Mouse (Mus musculus) CH12.LX (cell line): Measurements from ENCODE around the gene Myo3b. TPM values are rescaled to one million over a fixed set of nuclear protein-coding genes. Genes with fewer than 3 reads are reported as not detected.

Experiments
- DNase-seq: peaks from one replicate; pipeline ENCODE4 v3.0.0-alpha.2; 2013; ENCODE audit errors: extremely low read depth
- H3K27ac ChIP-seq: 2 replicates; pipeline ENCODE4 v1.5.1; 2012; ENCODE audit warnings: low read depth, mild to moderate bottlenecking, control low read depth, moderate library complexity; ENCODE audit not compliant: insufficient read depth
- H3K27me3 ChIP-seq: replicated peaks from 2 replicates; pipeline ENCODE3; 2012; ENCODE audit warnings: inconsistent platforms
- H3K36me3 ChIP-seq, 2 experiments: replicated peaks in 1 of 2; 2 replicates each; pipeline versions ENCODE3 to v1.6.1; 2012; ENCODE audit warnings: inconsistent platforms in 1 of 2, low read length in 1 of 2, mild to moderate bottlenecking in 1 of 2, mixed read lengths in 1 of 2, moderate library complexity in 1 of 2; ENCODE audit not compliant: control insufficient read depth in 1 of 2, insufficient read depth in 1 of 2
- H3K4me1 ChIP-seq, 2 experiments: 2 replicates each; pipeline ENCODE4 v1.6.1; 2012; ENCODE audit warnings: inconsistent platforms in 1 of 2, moderate library complexity in 1 of 2; ENCODE audit not compliant: insufficient read depth in 2 of 2, control insufficient read depth in 1 of 2
- H3K4me2 ChIP-seq: 2 replicates; pipeline ENCODE4 v1.6.1; 2012; ENCODE audit warnings: low read depth, mild to moderate bottlenecking, control low read depth; ENCODE audit not compliant: poor library complexity, insufficient read depth, severe bottlenecking
- H3K4me3 ChIP-seq, 3 experiments: fragments of 150-350 bp in 1 of 3; sonication (generic) in 1 of 3; replicated peaks in 1 of 3; 2 replicates each; pipeline versions ENCODE3 to v1.5.1; 2011 to 2012; ENCODE audit warnings: low read depth in 2 of 3, low read length in 2 of 3, mild to moderate bottlenecking in 2 of 3, moderate library complexity in 2 of 3, control low read depth in 1 of 3, improper control_type of control experiment in 1 of 3, inconsistent platforms in 1 of 3, mixed read lengths in 1 of 3; ENCODE audit not compliant: poor library complexity in 1 of 3
- H3K79me2 ChIP-seq: replicated peaks from 2 replicates; pipeline ENCODE4 v1.6.1; 2012; ENCODE audit warnings: mild to moderate bottlenecking, moderate library complexity; ENCODE audit not compliant: control insufficient read depth, poor library complexity, insufficient read depth, severe bottlenecking; ENCODE audit errors: extremely low read depth
- H3K9ac ChIP-seq: 2 replicates; pipeline ENCODE4 v1.6.1; 2012; ENCODE audit warnings: low read depth, mild to moderate bottlenecking, control low read depth, moderate library complexity; ENCODE audit not compliant: insufficient read depth
- H3K9me3 ChIP-seq: replicated peaks from 2 replicates; pipeline ENCODE3; 2012; ENCODE audit warnings: low read length, inconsistent platforms, mixed read lengths
- CHD2 ChIP-seq: IDR thresholded peaks from 2 replicates; pipeline ENCODE4 v1.6.1; 2011; ENCODE audit warnings: low read length, improper control_type of control experiment
- EP300 ChIP-seq: IDR thresholded peaks from 2 replicates; pipeline ENCODE4 v1.6.1; 2011; ENCODE audit warnings: low read length, improper control_type of control experiment
- ETS1 ChIP-seq: conservative IDR thresholded peaks from 2 replicates; pipeline ENCODE4 v1.6.1; 2012; ENCODE audit warnings: low read depth, mild to moderate bottlenecking, inconsistent platforms, low read length, improper control_type of control experiment, moderate library complexity
- GABPA ChIP-seq: IDR thresholded peaks from 2 replicates; pipeline ENCODE4 v1.6.1; 2012; ENCODE audit warnings: low read depth, low read length, improper control_type of control experiment, inconsistent platforms; ENCODE audit not compliant: insufficient replicate concordance
- HCFC1 ChIP-seq: IDR thresholded peaks from 2 replicates; pipeline ENCODE4 v1.6.1; 2012; ENCODE audit warnings: low read depth, mild to moderate bottlenecking, inconsistent platforms, low read length, improper control_type of control experiment
- JUN ChIP-seq: IDR thresholded peaks from 2 replicates; pipeline ENCODE4 v1.6.1; 2011; ENCODE audit warnings: low read depth, mild to moderate bottlenecking, low read length, improper control_type of control experiment, moderate library complexity; ENCODE audit not compliant: insufficient read depth
- JUND ChIP-seq: conservative IDR thresholded peaks from 2 replicates; pipeline ENCODE4 v1.6.1; 2011; ENCODE audit warnings: low read depth, low read length, improper control_type of control experiment
- KAT2A ChIP-seq: IDR thresholded peaks from 2 replicates; pipeline ENCODE4 v1.6.1; 2012; ENCODE audit warnings: low read length, improper control_type of control experiment, inconsistent platforms; ENCODE audit not compliant: insufficient replicate concordance
- MAFK ChIP-seq: IDR thresholded peaks from 2 replicates; pipeline ENCODE4 v1.6.1; 2011; ENCODE audit warnings: low read length, improper control_type of control experiment; ENCODE audit not compliant: insufficient replicate concordance
- MAX ChIP-seq: IDR thresholded peaks from 2 replicates; pipeline ENCODE4 v1.6.1; 2011; ENCODE audit warnings: low read length, improper control_type of control experiment
- MEF2A ChIP-seq: IDR thresholded peaks from 2 replicates; pipeline ENCODE4 v1.6.1; 2014; ENCODE audit warnings: low read depth, mild to moderate bottlenecking, inconsistent platforms, low read length, improper control_type of control experiment, borderline replicate concordance
- MYC ChIP-seq: IDR thresholded peaks from 2 replicates; pipeline ENCODE4 v1.6.1; 2011; ENCODE audit warnings: low read depth, mild to moderate bottlenecking, improper control_type of control experiment, low read length
- NELFE ChIP-seq: IDR thresholded peaks from 2 replicates; pipeline ENCODE4 v1.6.1; 2011; ENCODE audit warnings: low read depth, low read length, improper control_type of control experiment
- PAX5 ChIP-seq: IDR thresholded peaks from 2 replicates; pipeline ENCODE4 v1.6.1; 2012; ENCODE audit warnings: low read length, inconsistent platforms, mixed read lengths
- RAD21 ChIP-seq: IDR thresholded peaks from 2 replicates; pipeline ENCODE4 v1.6.1; 2011; ENCODE audit warnings: low read depth, mild to moderate bottlenecking, low read length, improper control_type of control experiment, moderate library complexity
- SIN3A ChIP-seq: IDR thresholded peaks from 2 replicates; pipeline ENCODE4 v1.6.1; 2012; ENCODE audit warnings: low read length, improper control_type of control experiment, inconsistent platforms
- TCF12 ChIP-seq: IDR thresholded peaks from 2 replicates; pipeline ENCODE4 v1.6.1; 2014; ENCODE audit warnings: low read depth, mild to moderate bottlenecking, inconsistent platforms, low read length, improper control_type of control experiment
- UBTF ChIP-seq: IDR thresholded peaks from 2 replicates; pipeline ENCODE4 v1.6.1; 2012; ENCODE audit warnings: low read depth, mild to moderate bottlenecking, inconsistent platforms, low read length, improper control_type of control experiment, moderate library complexity
- USF1 ChIP-seq: IDR thresholded peaks from 2 replicates; pipeline ENCODE4 v1.6.1; 2014; ENCODE audit warnings: low read depth, mild to moderate bottlenecking, inconsistent platforms, low read length, improper control_type of control experiment
- USF2 ChIP-seq: conservative IDR thresholded peaks from 2 replicates; pipeline ENCODE4 v1.6.1; 2011; ENCODE audit warnings: low read depth, low read length, improper control_type of control experiment
- ZC3H11A ChIP-seq: IDR thresholded peaks from 2 replicates; pipeline ENCODE4 v1.6.1; 2012; ENCODE audit warnings: low read depth, mild to moderate bottlenecking, inconsistent platforms, low read length, improper control_type of control experiment
- ZKSCAN1 ChIP-seq: IDR thresholded peaks from 2 replicates; pipeline ENCODE4 v1.6.1; 2012; ENCODE audit warnings: low read depth, inconsistent platforms, low read length, improper control_type of control experiment, borderline replicate concordance
- dilution Hi-C: fragments of 300-500 bp; cut with MboI; formaldehyde crosslinking; loops from 2 replicates; pipeline ENCODE4 v1.14.3; 2020; ENCODE audit warnings: low sequenced_read_pairs; ENCODE audit not compliant: extremely low pct_unique_long_range_greater_than_20kb, extremely low pct_ligation_motif_present
- in situ Hi-C: fragments of 300-500 bp; cut with MboI; formaldehyde crosslinking; loops from 3 replicates; pipeline ENCODE4 v1.14.3; 2019; ENCODE audit warnings: low sequenced_read_pairs, low pct_ligation_motif_present, low pct_unique_long_range_greater_than_20kb, mixed read lengths
- polyA plus RNA-seq: library from polyadenylated mRNA; unstranded; fragments of >175 nt; gene quantifications from 2 replicates; pipeline ENCODE4 v1.2.1, GENCODE M21; 2012; ENCODE audit warnings: low read depth; ENCODE audit not compliant: insufficient read length
- total RNA-seq, 2 experiments: library from RNA; depleted of rRNA; stranded (reverse); fragments of 300-350 nt in 1 of 2; fragments of >200 nt in 1 of 2; gene quantifications; 2 replicates each; pipeline ENCODE4 v1.2.3; 2012 to 2014

Gene Myo3b
- total and polyA plus RNA-seq, 3 experiments: 0.63 to 0.76 (median 0.64) TPM

DNA sequence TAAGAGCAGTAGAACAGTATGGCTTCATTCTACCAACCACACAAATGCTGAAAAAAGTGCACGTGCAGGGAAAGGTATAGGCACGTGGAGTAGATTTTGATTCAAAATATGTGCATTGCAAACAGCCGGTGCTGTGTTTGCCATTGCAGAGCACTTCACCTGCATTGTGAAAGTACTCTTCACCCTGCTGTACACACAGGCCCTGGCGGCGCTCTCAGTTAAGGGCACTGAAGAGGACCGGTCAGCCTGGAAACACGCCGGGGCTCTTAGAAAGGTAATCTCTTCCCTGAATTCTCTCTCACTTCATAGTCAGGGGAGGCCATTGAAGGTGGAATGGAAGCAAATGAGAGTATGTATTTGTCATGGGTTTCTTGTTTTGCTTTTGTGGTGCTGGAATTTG is 26.0 kb upstream of the Myo3b start:
- dilution Hi-C loops (no loop called here), in situ Hi-C loops (no loop called here)
- no peak for DNase-seq
- TF ChIP-seq UBTF: no peak
- no peak for TF ChIP-seq RAD21
- TF ChIP-seq ETS1: no peak
- no peak for TF ChIP-seq PAX5
- no peak for TF ChIP-seq JUN
- no peak for TF ChIP-seq TCF12
- no peak for TF ChIP-seq USF2
- TF ChIP-seq USF1: no peak
- no peak overlapping the region for H3K4me3 ChIP-seq
- H3K27ac ChIP-seq: no peak overlapping the region
- H3K4me1 ChIP-seq: no peaks in the 10 kb centered on the region
- no peaks in the 10 kb centered on the region for H3K27me3 ChIP-seq
- H3K9ac ChIP-seq: no peak overlapping the region
- H3K36me3 ChIP-seq: peaks cover 24 to 50% of the 10 kb centered on the region in 2 experiments
- H3K4me2 ChIP-seq: no peak overlapping the region
- H3K9me3 ChIP-seq: no peaks in the 10 kb centered on the region
- H3K79me2 ChIP-seq: no peaks in the 10 kb centered on the region

DNA sequence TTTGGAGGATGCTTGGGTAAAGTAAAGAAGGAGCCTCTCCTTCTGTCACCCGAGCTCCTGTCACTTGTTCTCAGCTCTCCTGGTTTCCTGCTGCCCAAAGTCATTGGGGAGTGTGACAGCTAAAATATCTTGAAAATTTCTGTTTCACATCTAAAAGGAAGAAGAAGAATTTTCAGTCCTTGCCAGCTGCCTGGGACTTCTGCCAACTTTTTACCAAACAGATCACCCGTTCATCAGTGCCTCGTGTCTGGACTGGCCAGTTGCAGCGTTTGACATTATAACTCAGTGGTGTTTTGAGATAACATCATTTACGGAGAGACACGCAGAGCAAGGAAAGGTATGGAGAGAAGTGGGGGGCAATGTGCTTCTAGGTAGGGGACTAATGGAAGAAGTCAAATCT is 20.7 kb upstream of the Myo3b start:
- H3K4me2 ChIP-seq: no peak overlapping the region
- no peaks in the 10 kb centered on the region for H3K27me3 ChIP-seq
- H3K9me3 ChIP-seq: no peaks in the 10 kb centered on the region
- peaks cover 36 to 68% of the 10 kb centered on the region in 2 experiments for H3K36me3 ChIP-seq
- in situ Hi-C loops: no loop called here
- no peak overlapping the region for H3K27ac ChIP-seq
- H3K9ac ChIP-seq: no peak overlapping the region
- peaks cover 0 to 7% of the 10 kb centered on the region in 2 experiments; a peak in 1 of 4 replicates for H3K4me1 ChIP-seq
- no peaks in the 10 kb centered on the region for H3K79me2 ChIP-seq
- no peak overlapping the region for H3K4me3 ChIP-seq
- TF ChIP-seq HCFC1: no peak
- no peak for TF ChIP-seq NELFE
- TF ChIP-seq EP300: no peak
- TF ChIP-seq MAFK: no peak
- TF ChIP-seq MAX: no peak
- TF ChIP-seq RAD21: no peak
- dilution Hi-C loops: no loop called here
- DNase-seq: no peak

DNA sequence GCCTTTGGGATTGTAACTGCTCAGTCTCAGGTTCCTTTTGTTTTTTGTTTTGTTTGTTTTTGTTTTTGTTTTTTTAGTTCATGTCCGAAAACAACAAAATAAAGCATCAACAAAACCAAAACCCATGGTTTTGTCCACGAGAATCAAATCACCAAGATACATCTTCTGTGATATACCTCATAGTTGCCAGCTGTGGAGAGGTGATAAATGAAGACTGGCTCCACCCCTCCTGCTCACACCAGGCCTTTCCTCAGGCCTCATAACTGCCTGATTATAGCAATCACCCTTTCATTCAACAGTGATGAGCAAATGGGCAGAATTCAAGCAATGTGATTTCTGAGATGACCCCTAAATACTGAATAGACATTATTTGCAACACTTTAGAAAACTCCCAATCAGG is 14.5 kb upstream of the Myo3b start:
- Histone ChIP-seq H3K27ac (no peak overlapping the region), H3K4me3 (no peak overlapping the region), H3K4me1 (peaks cover 0 to 7% of the 10 kb centered on the region in 2 experiments; a peak in 1 of 4 replicates), H3K79me2 (no peaks in the 10 kb centered on the region), H3K9me3 (no peaks in the 10 kb centered on the region), H3K27me3 (no peaks in the 10 kb centered on the region), H3K9ac (no peak overlapping the region), H3K36me3 (peaks cover 13 to 39% of the 10 kb centered on the region in 2 experiments), H3K4me2 (no peak overlapping the region)
- DNase-seq: no peak
- dilution Hi-C loops: no loop called here
- no peak for TF ChIP-seq JUN
- TF ChIP-seq PAX5: no peak
- no peak for TF ChIP-seq UBTF
- no peak for TF ChIP-seq JUND
- no peak for TF ChIP-seq GABPA
- no peak for TF ChIP-seq USF2
- TF ChIP-seq ETS1: no peak
- TF ChIP-seq KAT2A: no peak
- TF ChIP-seq ZC3H11A: no peak
- TF ChIP-seq USF1: no peak
- no peak for TF ChIP-seq MYC
- TF ChIP-seq CHD2: no peak
- no peak for TF ChIP-seq SIN3A
- TF ChIP-seq ZKSCAN1: no peak
- no peak for TF ChIP-seq MEF2A
- in situ Hi-C loops: no loop called here
